Mouse (Mus musculus) olfactory bulb, adult 2 months (tissue): ENCODE measurements around the gene Pnma1.

Experiments used
- CTCF ChIP-seq: fragments of 200-500 bp; IDR thresholded peaks from 2 replicates; pipeline ENCODE4 v1.5.1; 2012; ENCODE audit warnings: low read depth, mild to moderate bottlenecking, low read length, moderate library complexity; ENCODE audit not compliant: insufficient read depth
- POLR2A ChIP-seq: fragments of 200-500 bp; IDR thresholded peaks from 2 replicates; pipeline ENCODE4 v1.6.1; 2012; ENCODE audit warnings: mild to moderate bottlenecking, low read depth, low read length, moderate library complexity; ENCODE audit not compliant: insufficient read depth

DNA sequence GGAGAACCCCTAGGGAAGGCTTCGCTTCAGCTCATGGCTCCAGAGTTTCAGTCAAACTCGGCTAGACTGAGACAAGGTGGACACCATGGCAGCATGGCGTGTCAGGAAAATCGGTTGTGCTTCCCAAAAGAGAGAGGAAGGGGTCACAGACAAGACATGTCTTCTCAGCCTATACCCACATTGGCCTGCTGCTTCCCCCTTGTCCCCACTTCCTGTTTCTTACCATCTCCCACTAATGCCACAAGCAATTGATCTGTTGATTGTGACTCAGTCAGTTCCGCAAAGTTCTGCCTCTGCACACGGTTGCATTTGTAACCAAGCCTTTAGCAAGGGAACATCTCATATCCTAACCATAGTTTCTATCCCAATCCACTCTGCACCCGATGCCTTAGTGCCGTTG lies 18.4 kb downstream of the Pnma1 start:
- no peak for TF ChIP-seq CTCF
- TF ChIP-seq POLR2A, result no peak
